ENCODE assay signal across 17 mouse cellular contexts in genomic region chr12:68242683-68243082, GRCm38 (mm10).
DNase-seq lines count a peak whose midpoint lies in the region; ATAC-seq lines count a peak whose summit lies in the region.
"Had no signal": no experiment of that assay in that cellular context is flagged by ENCODE, and none has a peak within 500 bp of the region (broad histone marks: within the 10 kb centered on the region; RNA-seq: fewer than 3 reads in every experiment).

No protein-coding gene starts in this region.

- no peaks in the 10 kb centered on the region for H3K9me3 ChIP-seq in forebrain, embryonic 14.5 days (replicated peaks; ENCODE audit: control insufficient read depth, low read length)
- no peaks in the 10 kb centered on the region for H3K9me3 ChIP-seq in midbrain, embryonic 16.5 days (replicated peaks; ENCODE audit: control insufficient read depth, low read length, poor library complexity, severe bottlenecking)
- H3K9me3 ChIP-seq: embryonic facial prominence, embryonic 12.5 days; hindbrain, embryonic 10.5 days; limb, embryonic 15.5 days; neural tube, embryonic 15.5 days had no signal

- DNase-seq in heart, adult 8-10 months (ENCODE audit: low spot score), result peak; percentile 13
- DNase-seq in heart, postnatal 36 days, result no peak
- peak; percentile 10 to 44 for DNase-seq in left cerebral cortex, postnatal 14 days (ENCODE audit: low spot score in 2 of 2)
- no peak for DNase-seq in left cerebral cortex, postnatal 36 days (ENCODE audit: low spot score in 2 of 2)
- peak; percentile 39 for DNase-seq in forebrain, embryonic 14.5 days (ENCODE audit: low spot score)
- DNase-seq in layer of hippocampus, postnatal 14 days (ENCODE audit: low spot score in 2 of 2), result no peak
- no peak for DNase-seq in kidney, adult 11 months
- DNase-seq: cerebellum, postnatal 10 days; gastrocnemius, postnatal 10 days; lung, adult 18-20 months had no signal

- H3K4me2 ChIP-seq in forebrain, embryonic 14.5 days (ENCODE audit: low read length), result no peak overlapping the region
- no peak overlapping the region for H3K4me2 ChIP-seq in midbrain, embryonic 16.5 days (ENCODE audit: low read length)
- H3K4me2 ChIP-seq: embryonic facial prominence, embryonic 12.5 days; limb, embryonic 15.5 days; neural tube, embryonic 15.5 days had no signal

- H3K4me3 ChIP-seq in forebrain, embryonic 14.5 days (ENCODE audit: low read depth, low read length), result no peak overlapping the region
- H3K4me3 ChIP-seq in midbrain, embryonic 16.5 days (ENCODE audit: low read depth, low read length), result no peak overlapping the region
- H3K4me3 ChIP-seq: embryonic facial prominence, embryonic 12.5 days; hindbrain, embryonic 10.5 days; layer of hippocampus, adult 2 months; limb, embryonic 15.5 days; neural tube, embryonic 15.5 days had no signal

- ATAC-seq in forebrain, embryonic 14.5 days, result peak; percentile 40; the same call in 1 of the 2 replicates
- peak; percentile 58; the same call in 1 of the 2 replicates for ATAC-seq in midbrain, embryonic 16.5 days

- intact Hi-C loops in heart, postnatal 36 days (cut with DNase I), result no loop called here
- intact Hi-C loops in left cerebral cortex, postnatal 14 days (cut with DNase I), result no loop called here
- intact Hi-C loops in left cerebral cortex, postnatal 36 days (cut with DNase I), result no loop called here

- no peaks in the 10 kb centered on the region for H3K36me3 ChIP-seq in forebrain, embryonic 14.5 days (ENCODE audit: control insufficient read depth, insufficient read depth, low read length)
- no peaks in the 10 kb centered on the region for H3K36me3 ChIP-seq in midbrain, embryonic 16.5 days (ENCODE audit: control insufficient read depth, insufficient read depth, low read length)
- H3K36me3 ChIP-seq: embryonic facial prominence, embryonic 12.5 days; hindbrain, embryonic 10.5 days; limb, embryonic 15.5 days; neural tube, embryonic 15.5 days had no signal

- no peak overlapping the region for H3K9ac ChIP-seq in forebrain, embryonic 14.5 days (ENCODE audit: low read length)
- H3K9ac ChIP-seq in midbrain, embryonic 16.5 days (ENCODE audit: low read depth, low read length), result no peak overlapping the region
- H3K9ac ChIP-seq: embryonic facial prominence, embryonic 12.5 days; limb, embryonic 15.5 days; neural tube, embryonic 15.5 days had no signal

- no peaks in the 10 kb centered on the region for H3K4me1 ChIP-seq in forebrain, embryonic 14.5 days (ENCODE audit: control insufficient read depth, insufficient read depth, low read length)
- H3K4me1 ChIP-seq in midbrain, embryonic 16.5 days (ENCODE audit: control insufficient read depth, insufficient read depth, low read length), result no peaks in the 10 kb centered on the region; the same call in 1 of the 2 replicates
- H3K4me1 ChIP-seq: embryonic facial prominence, embryonic 12.5 days; limb, embryonic 15.5 days; neural tube, embryonic 15.5 days had no signal

- 18% methylated on average over 2 of the region's 2 CpGs for WGBS in forebrain, embryonic 14.5 days
- 16% methylated on average over 2 of the region's 2 CpGs for WGBS in midbrain, embryonic 16.5 days

- no peaks in the 10 kb centered on the region for H3K27me3 ChIP-seq in forebrain, embryonic 14.5 days (replicated peaks; ENCODE audit: control insufficient read depth, insufficient read depth, low read length)
- no peaks in the 10 kb centered on the region for H3K27me3 ChIP-seq in midbrain, embryonic 16.5 days (ENCODE audit: control insufficient read depth, insufficient read depth, low read depth, low read length)
- H3K27me3 ChIP-seq: embryonic facial prominence, embryonic 12.5 days; limb, embryonic 15.5 days; neural tube, embryonic 15.5 days had no signal

- H3K27ac ChIP-seq in forebrain, embryonic 14.5 days (ENCODE audit: low read depth, low read length), result no peak overlapping the region
- peak overlapping the region; percentile 20; the same call in 1 of the 2 replicates for H3K27ac ChIP-seq in midbrain, embryonic 16.5 days (ENCODE audit: low read length)
- H3K27ac ChIP-seq: embryonic facial prominence, embryonic 12.5 days; hindbrain, embryonic 10.5 days; kidney, postnatal 0 days; layer of hippocampus, adult 2 months; limb, embryonic 15.5 days; neural tube, embryonic 15.5 days had no signal

Comparison
In these comparisons a context has a peak if more than half of its experiments do, and no peak if none do; other contexts are left out.
1. DNase-seq: peak in heart, adult 8-10 months (single experiment), left cerebral cortex, postnatal 14 days (2 of 2) and forebrain, embryonic 14.5 days (single experiment); none in heart, postnatal 36 days (0 of 2), left cerebral cortex, postnatal 36 days (0 of 2), layer of hippocampus, postnatal 14 days (0 of 2) and kidney, adult 11 months (single experiment).